Mouse (Mus musculus) neural tube, embryonic 14.5 days (tissue): ENCODE measurements around the gene Crhr1. TPM values are rescaled to one million over a fixed set of nuclear protein-coding genes. Genes with fewer than 3 reads are reported as not detected.
A peak's percentile ranks its signal among the peaks of the same experiment; 100 is the strongest.

Experiments
- ATAC-seq: fragments of 200-750 bp; cut with Nextera tagmentation; 2 replicates; pipeline ENCODE4 v1.8.0; 2017; ENCODE audit warnings: low read depth, mild to moderate bottlenecking, moderate TSS enrichment, moderate library complexity
- H3K27ac ChIP-seq: fragments of 300-500 bp; sonication (generic); 2 replicates; pipeline ENCODE4 v1.5.1; 2014; ENCODE audit warnings: low read depth, mild to moderate bottlenecking, control low read depth, low read length, moderate library complexity, mixed read lengths
- H3K27me3 ChIP-seq: fragments of 300-500 bp; sonication (generic); 2 replicates; pipeline ENCODE4 v1.6.1; 2014; ENCODE audit warnings: low read length; ENCODE audit not compliant: control insufficient read depth, insufficient read depth
- H3K36me3 ChIP-seq: fragments of 300-500 bp; sonication (generic); 2 replicates; pipeline ENCODE4 v1.6.1; 2014; ENCODE audit warnings: low read length, mixed read lengths; ENCODE audit not compliant: control insufficient read depth, insufficient read depth
- H3K4me1 ChIP-seq: fragments of 300-500 bp; sonication (generic); 2 replicates; pipeline ENCODE4 v1.6.1; 2014; ENCODE audit warnings: low read length; ENCODE audit not compliant: control insufficient read depth, insufficient read depth
- H3K4me2 ChIP-seq: fragments of 300-500 bp; sonication (generic); 2 replicates; pipeline ENCODE4 v1.6.1; 2014; ENCODE audit warnings: mild to moderate bottlenecking, low read depth, low read length, control low read depth
- H3K4me3 ChIP-seq: fragments of 300-500 bp; sonication (generic); 2 replicates; pipeline ENCODE4 v1.5.1; 2014; ENCODE audit warnings: low read depth, low read length, control low read depth, mixed read lengths
- H3K9ac ChIP-seq: fragments of 300-500 bp; sonication (generic); replicated peaks from 2 replicates; pipeline ENCODE4 v1.6.1; 2014; ENCODE audit warnings: low read depth, mild to moderate bottlenecking, control low read depth, low read length, mixed read lengths
- H3K9me3 ChIP-seq: fragments of 300-500 bp; sonication (generic); 2 replicates; pipeline ENCODE4 v1.6.1; 2016; ENCODE audit warnings: low read length; ENCODE audit not compliant: control insufficient read depth
- WGBS: fragments of 180-500 bp; shearing (Covaris S2); extraction: QIAGEN DNeasy Blood & Tissue Kit; methylation state at CpG from one replicate; pipeline ENCODE4 v1.1.7; 2014; 5-methylcytosine and 5-hydroxymethylcytosine counted together
- polyA plus RNA-seq: library from polyadenylated mRNA; unstranded; fragments of >200 nt; fragmentation: Nextera tagmentation; extraction: Ambion mirVana; gene quantifications from 2 replicates; pipeline ENCODE4 v1.2.1, GENCODE M21; 2014

The Crhr1 gene
- polyA plus RNA-seq, 1 experiment from 2014 or later = 5.5 TPM

GRCm38 (mm10) chr11:104129466-104129865 lies 3.2 kb upstream of the Crhr1 start:
- H3K9me3 ChIP-seq = no peaks in the 10 kb centered on the region
- H3K27me3 ChIP-seq = peaks cover 12% of the 10 kb centered on the region
- H3K9ac ChIP-seq = no peak overlapping the region
- H3K36me3 ChIP-seq = no peaks in the 10 kb centered on the region
- H3K4me1 ChIP-seq = peaks cover 12% of the 10 kb centered on the region
- ATAC-seq = no peak
- no peak overlapping the region for H3K4me3 ChIP-seq
- 59% methylated on average over 5 of the region's 5 CpGs for WGBS
- no peak overlapping the region for H3K27ac ChIP-seq
- no peak overlapping the region for H3K4me2 ChIP-seq

GRCm38 (mm10) chr11:104130721-104131647 lies 1.7 kb upstream of the Crhr1 start:
- no peak overlapping the region for H3K9ac ChIP-seq
- peaks cover 21% of the 10 kb centered on the region for H3K27me3 ChIP-seq
- H3K27ac ChIP-seq = no peak overlapping the region
- H3K4me2 ChIP-seq = peak overlapping the region; percentile 93; the same call in 1 of the 2 replicates
- 78% methylated on average over 15 of the region's 15 CpGs for WGBS
- peaks cover 12% of the 10 kb centered on the region for H3K4me1 ChIP-seq
- H3K4me3 ChIP-seq = no peak overlapping the region
- H3K36me3 ChIP-seq = no peaks in the 10 kb centered on the region
- ATAC-seq = 0 out of 2 replicates have a peak, but pooled peaks have one; percentile 7
- H3K9me3 ChIP-seq = no peaks in the 10 kb centered on the region

- WGBS = 0% methylated on average over 21 of the region's 21 CpGs
- Histone ChIP-seq H3K9ac (peak overlapping the region; percentile 78; the same call in 1 of the 2 replicates), H3K4me2 (peak overlapping the region; percentile 93), H3K4me3 (peak overlapping the region; percentile 61), H3K9me3 (no peaks in the 10 kb centered on the region), H3K4me1 (peaks cover 12% of the 10 kb centered on the region), H3K27me3 (peaks cover 23% of the 10 kb centered on the region), H3K27ac (no peak overlapping the region), H3K36me3 (no peaks in the 10 kb centered on the region)
- peak; percentile 45 for ATAC-seq
These were observed 899 bp upstream of the Crhr1 start for GRCm38 (mm10) chr11:104131756-104132155.

GRCm38 (mm10) chr11:104133442-104133983 lies 858 bp downstream of the Crhr1 start:
- Histone ChIP-seq H3K36me3 (no peaks in the 10 kb centered on the region), H3K27me3 (peaks cover 23% of the 10 kb centered on the region), H3K27ac (no peak overlapping the region), H3K4me2 (peak overlapping the region; percentile 93), H3K4me3 (peak overlapping the region; percentile 61), H3K9ac (peak overlapping the region; percentile 78), H3K4me1 (peaks cover 12% of the 10 kb centered on the region), H3K9me3 (no peaks in the 10 kb centered on the region)
- no peak for ATAC-seq
- under 1% methylated on average over 47 of the region's 47 CpGs for WGBS

- Histone ChIP-seq H3K4me3 (no peak overlapping the region), H3K4me2 (no peak overlapping the region), H3K27me3 (peaks cover 16% of the 10 kb centered on the region), H3K9me3 (no peaks in the 10 kb centered on the region), H3K4me1 (no peaks in the 10 kb centered on the region), H3K27ac (no peak overlapping the region), H3K9ac (no peak overlapping the region), H3K36me3 (no peaks in the 10 kb centered on the region)
- no peak for ATAC-seq
- 73% methylated on average over 3 of the region's 3 CpGs for WGBS
These were observed 6.3 kb downstream of the Crhr1 start for GRCm38 (mm10) chr11:104138976-104139375.

- Histone ChIP-seq H3K9ac (no peak overlapping the region), H3K36me3 (no peaks in the 10 kb centered on the region), H3K4me2 (no peak overlapping the region), H3K27ac (no peak overlapping the region), H3K4me3 (no peak overlapping the region), H3K4me1 (no peaks in the 10 kb centered on the region), H3K9me3 (no peaks in the 10 kb centered on the region), H3K27me3 (no peaks in the 10 kb centered on the region)
- no peak for ATAC-seq
- 100% methylated on average over 1 of the region's 1 CpGs for WGBS
These were observed 12.3 kb downstream of the Crhr1 start for GRCm38 (mm10) chr11:104144930-104145329.

- Histone ChIP-seq H3K36me3 (no peaks in the 10 kb centered on the region), H3K27me3 (no peaks in the 10 kb centered on the region), H3K9me3 (no peaks in the 10 kb centered on the region), H3K4me2 (no peak overlapping the region), H3K9ac (no peak overlapping the region), H3K4me3 (no peak overlapping the region), H3K27ac (no peak overlapping the region), H3K4me1 (no peaks in the 10 kb centered on the region)
- WGBS = 77% methylated on average over 7 of the region's 7 CpGs
- no peak for ATAC-seq
These were observed 16.1 kb downstream of the Crhr1 start for GRCm38 (mm10) chr11:104148787-104149186.

GRCm38 (mm10) chr11:104150911-104151310 lies 18.3 kb downstream of the Crhr1 start:
- Histone ChIP-seq H3K4me1 (no peaks in the 10 kb centered on the region), H3K4me2 (no peak overlapping the region), H3K9me3 (no peaks in the 10 kb centered on the region), H3K36me3 (no peaks in the 10 kb centered on the region), H3K9ac (no peak overlapping the region), H3K27ac (no peak overlapping the region), H3K27me3 (no peaks in the 10 kb centered on the region), H3K4me3 (no peak overlapping the region)
- no peak for ATAC-seq
- 57% methylated on average over 5 of the region's 5 CpGs for WGBS

GRCm38 (mm10) chr11:104154332-104154731 lies 21.7 kb downstream of the Crhr1 start:
- Histone ChIP-seq H3K36me3 (no peaks in the 10 kb centered on the region), H3K27ac (no peak overlapping the region), H3K9me3 (no peaks in the 10 kb centered on the region), H3K27me3 (no peaks in the 10 kb centered on the region), H3K4me1 (peaks cover 8% of the 10 kb centered on the region; the same call in 1 of the 2 replicates), H3K4me2 (no peak overlapping the region), H3K4me3 (no peak overlapping the region), H3K9ac (no peak overlapping the region)
- WGBS = 56% methylated on average over 4 of the region's 4 CpGs
- ATAC-seq = no peak
